In genomic region chr2:6718864-6719263, GRCm38 (mm10) we compare ENCODE assay signal across 27 mouse cellular contexts.
DNase-seq lines count a peak whose midpoint lies in the region; ATAC-seq and TF ChIP-seq lines count a peak whose summit lies in the region.
"Had no signal": no experiment of that assay in that cellular context is flagged by ENCODE, and none has a peak within 500 bp of the region (broad histone marks: within the 10 kb centered on the region; RNA-seq: fewer than 3 reads in every experiment).

No protein-coding gene starts in this region.

- no peaks in the 10 kb centered on the region for H3K9me3 ChIP-seq in liver, embryonic 16.5 days (replicated peaks; ENCODE audit: control insufficient read depth, low read length)
- H3K9me3 ChIP-seq: G1E; heart, embryonic 12.5 days; hindbrain, embryonic 13.5 days; limb, embryonic 10.5 days; midbrain, embryonic 13.5 days; neural tube, embryonic 12.5 days; stomach, embryonic 15.5 days had no signal

- no peaks in the 10 kb centered on the region; the same call in 1 of the 2 replicates for H3K36me3 ChIP-seq in spleen, adult 2 months (ENCODE audit: control insufficient read depth, insufficient read depth, low read length)
- no peaks in the 10 kb centered on the region for H3K36me3 ChIP-seq in liver, embryonic 16.5 days (ENCODE audit: control insufficient read depth, insufficient read depth)
- H3K36me3 ChIP-seq: G1E; heart, embryonic 12.5 days; hindbrain, embryonic 13.5 days; limb, embryonic 10.5 days; midbrain, embryonic 13.5 days; neural tube, embryonic 12.5 days; stomach, embryonic 15.5 days had no signal

- no peak overlapping the region for H3K9ac ChIP-seq in liver, embryonic 16.5 days (ENCODE audit: low read depth, low read length)
- H3K9ac ChIP-seq: heart, embryonic 12.5 days; hindbrain, embryonic 13.5 days; midbrain, embryonic 13.5 days; neural tube, embryonic 12.5 days; stomach, embryonic 15.5 days had no signal

- peaks cover 32% of the 10 kb centered on the region for H3K4me1 ChIP-seq in spleen, adult 2 months (ENCODE audit: control insufficient read depth, insufficient read depth, insufficient read length)
- H3K4me1 ChIP-seq in liver, embryonic 16.5 days (ENCODE audit: control insufficient read depth, low read depth, low read length) = no peaks in the 10 kb centered on the region

- no peak for ATAC-seq in CD4-positive, CD25-positive, alpha-beta regulatory T cell, adult 4 months
- no peak for ATAC-seq in liver, embryonic 16.5 days (ENCODE audit: low read depth)
- ATAC-seq: forebrain, embryonic 14.5 days; inflammation-experienced regulatory T-cells, adult 6 months; lung, postnatal 0 days; midbrain, embryonic 13.5 days; Patski had no signal

- TF ChIP-seq POLR2A in spleen, adult 2 months (IDR thresholded peaks at IDR 0.05; ENCODE audit: low read depth, low read length) = no peak

- peak overlapping the region; percentile 62; the same call in 1 of the 2 replicates for H3K27ac ChIP-seq in spleen, adult 2 months (ENCODE audit: insufficient read depth, low read length)
- no peak overlapping the region for H3K27ac ChIP-seq in liver, embryonic 16.5 days (ENCODE audit: low read length)
- H3K27ac ChIP-seq: hindbrain, embryonic 13.5 days; limb, embryonic 10.5 days; midbrain, embryonic 13.5 days; neural tube, embryonic 12.5 days; stomach, embryonic 15.5 days had no signal

- no peak overlapping the region for H3K4me2 ChIP-seq in liver, embryonic 16.5 days (ENCODE audit: low read depth, low read length)
- H3K4me2 ChIP-seq: heart, embryonic 12.5 days; hindbrain, embryonic 13.5 days; midbrain, embryonic 13.5 days; neural tube, embryonic 12.5 days; stomach, embryonic 15.5 days had no signal

- H3K4me3 ChIP-seq in spleen, adult 2 months (ENCODE audit: extremely low read depth, insufficient read depth, insufficient read length) = peak overlapping the region; percentile 50
- peak overlapping the region; percentile 6; the same call in 1 of the 2 replicates for H3K4me3 ChIP-seq in liver, embryonic 16.5 days (ENCODE audit: low read depth, low read length)
- H3K4me3 ChIP-seq: heart, embryonic 12.5 days; hindbrain, embryonic 13.5 days; limb, embryonic 10.5 days; midbrain, embryonic 13.5 days; neural tube, embryonic 12.5 days; stomach, embryonic 15.5 days had no signal

- DNase-seq in CD4-positive, CD25-positive, alpha-beta regulatory T cell, adult 2 months (ENCODE audit: low read depth, low spot score) = peak; percentile 17
- DNase-seq in spleen, adult 2 months (ENCODE audit: low read depth in 1 of 2, low spot score in 2 of 2) = no peak
- no peak for DNase-seq in spleen, postnatal 14 days (ENCODE audit: low spot score in 2 of 2)
- DNase-seq in thymus, postnatal 36 days = no peak
- no peak for DNase-seq in frontal cortex, postnatal 25 days (ENCODE audit: low spot score in 2 of 2)
- DNase-seq in natural killer cell, adult 2 months (ENCODE audit: low spot score in 2 of 2) = no peak
- DNase-seq: adrenal gland, postnatal 36 days; cerebellum, adult 8-10 months; gastrocnemius, postnatal 14 days; kidney, adult 18-20 months; kidney, postnatal 4 days; right cerebral cortex, postnatal 14 days; spleen, adult 18-20 months; thymus, postnatal 25 days had no signal

- no peak for TF ChIP-seq CTCF in spleen, adult 2 months (IDR thresholded peaks at IDR 0.05; ENCODE audit: extremely low read depth, insufficient read depth, insufficient read length, insufficient replicate concordance)

- no peaks in the 10 kb centered on the region for H3K27me3 ChIP-seq in spleen, adult 2 months (ENCODE audit: control insufficient read depth, insufficient read depth, low read length)
- H3K27me3 ChIP-seq in liver, embryonic 16.5 days (ENCODE audit: control insufficient read depth, insufficient read depth, low read depth, low read length) = no peaks in the 10 kb centered on the region
- H3K27me3 ChIP-seq: heart, embryonic 12.5 days; hindbrain, embryonic 13.5 days; midbrain, embryonic 13.5 days; neural tube, embryonic 12.5 days; Patski; stomach, embryonic 15.5 days had no signal
